Mouse (Mus musculus) MEL (cell line): ENCODE data around the gene Hs1bp3. TPM values are rescaled to one million over a fixed set of nuclear protein-coding genes. Genes with fewer than 3 reads are reported as not detected.

Experiments used
- DNase-seq: peaks from one replicate; pipeline ENCODE4 v3.0.0; 2011; ENCODE audit warnings: low read depth, low spot score
- H3K27ac ChIP-seq: 2 replicates; pipeline ENCODE4 v1.5.1; 2012; ENCODE audit warnings: low read depth, mild to moderate bottlenecking, control low read depth, low read length, moderate library complexity; ENCODE audit not compliant: control insufficient read depth
- H3K27me3 ChIP-seq, 2 experiments: fragments of 150-350 bp in 1 of 2; sonication (generic) in 1 of 2; 2 replicates each; pipeline ENCODE4 v1.6.1; 2012; ENCODE audit warnings: low read length in 2 of 2, mild to moderate bottlenecking in 2 of 2, improper control_type of control experiment in 1 of 2, moderate library complexity in 1 of 2; ENCODE audit not compliant: insufficient read depth in 2 of 2, control insufficient read depth in 1 of 2
- H3K36me3 ChIP-seq, 2 experiments: 2 replicates each; pipeline ENCODE4 v1.6.1; 2012 to 2014; ENCODE audit warnings: low read length in 2 of 2, improper control_type of control experiment in 1 of 2, inconsistent platforms in 1 of 2, mild to moderate bottlenecking in 1 of 2; ENCODE audit not compliant: insufficient read depth in 2 of 2, control insufficient read depth in 1 of 2
- H3K4me1 ChIP-seq, 2 experiments: fragments of 150-350 bp in 1 of 2; sonication (generic) in 1 of 2; 2 replicates each; pipeline ENCODE4 v1.6.1; 2012; ENCODE audit warnings: low read length in 2 of 2, improper control_type of control experiment in 1 of 2, mild to moderate bottlenecking in 1 of 2; ENCODE audit not compliant: insufficient read depth in 2 of 2, control insufficient read depth in 1 of 2
- H3K4me3 ChIP-seq, 2 experiments: fragments of 150-350 bp in 1 of 2; sonication (generic) in 1 of 2; 2 replicates each; pipeline ENCODE4 v1.5.1; 2012; ENCODE audit warnings: low read depth in 2 of 2, low read length in 2 of 2, mild to moderate bottlenecking in 2 of 2, moderate library complexity in 2 of 2, control low read depth in 1 of 2, improper control_type of control experiment in 1 of 2; ENCODE audit not compliant: control insufficient read depth in 1 of 2, insufficient read depth in 1 of 2
- H3K79me2 ChIP-seq: 2 replicates; pipeline ENCODE4 v1.6.1; 2012; ENCODE audit warnings: mild to moderate bottlenecking, low read length, moderate library complexity; ENCODE audit not compliant: control insufficient read depth, poor library complexity, insufficient read depth
- H3K9ac ChIP-seq: 2 replicates; pipeline ENCODE4 v1.6.1; 2012; ENCODE audit warnings: low read depth, mild to moderate bottlenecking, control low read depth, low read length, moderate library complexity; ENCODE audit not compliant: control insufficient read depth, poor library complexity, severe bottlenecking
- H3K9me3 ChIP-seq: fragments of 150-350 bp; sonication (generic); replicated peaks from 2 replicates; pipeline ENCODE4 v1.6.1; 2012; ENCODE audit warnings: mild to moderate bottlenecking, low read length, improper control_type of control experiment, moderate library complexity; ENCODE audit not compliant: insufficient read depth
- CHD1 ChIP-seq: IDR thresholded peaks from 2 replicates; pipeline ENCODE4 v1.6.1; 2012; ENCODE audit warnings: low read depth, mild to moderate bottlenecking, inconsistent platforms, low read length, improper control_type of control experiment
- CTCF ChIP-seq, 3 experiments: IDR thresholded peaks in 2 of 3; conservative IDR thresholded peaks in 1 of 3; 2 replicates each; pipeline ENCODE4 v1.5.1; 2011 to 2012; ENCODE audit warnings: low read length in 3 of 3, low read depth in 2 of 3, mild to moderate bottlenecking in 2 of 3, improper control_type of control experiment in 1 of 3, inconsistent platforms in 1 of 3, mixed read lengths in 1 of 3, moderate library complexity in 1 of 3; ENCODE audit not compliant: control insufficient read depth in 1 of 3, insufficient read depth in 1 of 3, poor library complexity in 1 of 3, severe bottlenecking in 1 of 3
- E2F4 ChIP-seq: IDR thresholded peaks from 2 replicates; pipeline ENCODE4 v1.6.1; 2011; ENCODE audit warnings: low read depth, low read length, improper control_type of control experiment, borderline replicate concordance
- ELF1 ChIP-seq: IDR thresholded peaks from 2 replicates; pipeline ENCODE4 v1.6.1; 2014; ENCODE audit warnings: low read depth, mild to moderate bottlenecking, inconsistent platforms, low read length, improper control_type of control experiment, moderate library complexity
- EP300 ChIP-seq, 2 experiments: IDR thresholded peaks; 2 replicates each; pipeline ENCODE4 v1.6.1; 2011; ENCODE audit warnings: improper control_type of control experiment in 2 of 2, low read length in 2 of 2, low read depth in 1 of 2, mild to moderate bottlenecking in 1 of 2
- ETS1 ChIP-seq: IDR thresholded peaks from 2 replicates; pipeline ENCODE4 v1.6.1; 2012; ENCODE audit warnings: low read depth, mild to moderate bottlenecking, inconsistent platforms, low read length, improper control_type of control experiment, moderate library complexity
- GABPA ChIP-seq: IDR thresholded peaks from 2 replicates; pipeline ENCODE4 v1.6.1; 2012; ENCODE audit warnings: low read depth, mild to moderate bottlenecking, inconsistent platforms, low read length, improper control_type of control experiment, moderate library complexity
- GATA1 ChIP-seq: IDR thresholded peaks from 2 replicates; pipeline ENCODE4 v1.6.1; 2011; ENCODE audit warnings: low read depth, low read length, improper control_type of control experiment
- HCFC1 ChIP-seq: IDR thresholded peaks from 2 replicates; pipeline ENCODE4 v1.6.1; 2012; ENCODE audit warnings: low read depth, mild to moderate bottlenecking, inconsistent platforms, low read length, improper control_type of control experiment, moderate library complexity
- MAFK ChIP-seq: IDR thresholded peaks from 2 replicates; pipeline ENCODE4 v1.6.1; 2011; ENCODE audit warnings: low read depth, mild to moderate bottlenecking, low read length, improper control_type of control experiment, borderline replicate concordance
- MAX ChIP-seq: IDR thresholded peaks from 2 replicates; pipeline ENCODE4 v1.6.1; 2011; ENCODE audit warnings: low read length, improper control_type of control experiment
- MEF2A ChIP-seq: IDR thresholded peaks from 2 replicates; pipeline ENCODE4 v1.6.1; 2014; ENCODE audit warnings: low read depth, mild to moderate bottlenecking, inconsistent platforms, low read length, improper control_type of control experiment; ENCODE audit not compliant: poor library complexity, insufficient replicate concordance, severe bottlenecking; ENCODE audit errors: extremely low read depth
- MXI1 ChIP-seq: IDR thresholded peaks from 2 replicates; pipeline ENCODE4 v1.6.1; 2011; ENCODE audit warnings: mild to moderate bottlenecking, low read depth, low read length, improper control_type of control experiment
- MYC ChIP-seq: IDR thresholded peaks from 2 replicates; pipeline ENCODE4 v1.6.1; 2011; ENCODE audit warnings: low read depth, mild to moderate bottlenecking, low read length, improper control_type of control experiment, moderate library complexity
- NELFE ChIP-seq: IDR thresholded peaks from 2 replicates; pipeline ENCODE4 v1.6.1; 2011; ENCODE audit warnings: low read depth, low read length, improper control_type of control experiment
- NRF1 ChIP-seq: IDR thresholded peaks from 2 replicates; pipeline ENCODE4 v1.6.1; 2014; ENCODE audit warnings: low read depth, mild to moderate bottlenecking, inconsistent platforms, low read length, improper control_type of control experiment, moderate library complexity; ENCODE audit not compliant: poor library complexity, insufficient read depth, severe bottlenecking
- POLR2AphosphoS2 ChIP-seq: IDR thresholded peaks from 2 replicates; pipeline ENCODE4 v1.6.1; 2011; ENCODE audit warnings: low read length, improper control_type of control experiment
- POLR2AphosphoS5 ChIP-seq: IDR thresholded peaks from 2 replicates; pipeline ENCODE4 v1.6.1; 2012; ENCODE audit warnings: low read depth, borderline replicate concordance, mild to moderate bottlenecking, inconsistent platforms, low read length, moderate library complexity, mixed read lengths
- RCOR1 ChIP-seq: IDR thresholded peaks from 2 replicates; pipeline ENCODE4 v1.6.1; 2012; ENCODE audit warnings: low read depth, mild to moderate bottlenecking, inconsistent platforms, low read length, improper control_type of control experiment
- TBP ChIP-seq: IDR thresholded peaks from 2 replicates; pipeline ENCODE4 v1.8.0; 2011; ENCODE audit warnings: low read depth, low read length, improper control_type of control experiment
- TCF12 ChIP-seq: IDR thresholded peaks from 2 replicates; pipeline ENCODE4 v1.6.1; 2014; ENCODE audit warnings: low read depth, mild to moderate bottlenecking, inconsistent platforms, low read length, improper control_type of control experiment, moderate library complexity
- UBTF ChIP-seq: IDR thresholded peaks from 2 replicates; pipeline ENCODE4 v1.6.1; 2012; ENCODE audit warnings: low read depth, mild to moderate bottlenecking, inconsistent platforms, low read length, improper control_type of control experiment, moderate library complexity, borderline replicate concordance; ENCODE audit not compliant: insufficient read depth
- USF1 ChIP-seq: IDR thresholded peaks from 2 replicates; pipeline ENCODE4 v1.6.1; 2014; ENCODE audit warnings: low read depth, mild to moderate bottlenecking, inconsistent platforms, low read length, improper control_type of control experiment, moderate library complexity
- USF2 ChIP-seq, 2 experiments: IDR thresholded peaks; 2 replicates each; pipeline ENCODE4 v1.6.1; 2011 to 2012; ENCODE audit warnings: improper control_type of control experiment in 2 of 2, low read length in 2 of 2, borderline replicate concordance in 1 of 2, inconsistent platforms in 1 of 2, low read depth in 1 of 2, mild to moderate bottlenecking in 1 of 2; ENCODE audit not compliant: insufficient read depth in 1 of 2
- ZMIZ1 ChIP-seq: IDR thresholded peaks from 2 replicates; pipeline ENCODE4 v1.6.1; 2012; ENCODE audit warnings: low read depth, mild to moderate bottlenecking, inconsistent platforms, low read length, improper control_type of control experiment, moderate library complexity
- ZNF384 ChIP-seq: IDR thresholded peaks from 2 replicates; pipeline ENCODE4 v1.6.1; 2012; ENCODE audit warnings: low read depth, mild to moderate bottlenecking, inconsistent platforms, low read length, improper control_type of control experiment
- polyA plus RNA-seq, 2 experiments: library from polyadenylated mRNA; stranded (reverse) in 1 of 2; unstranded in 1 of 2; fragments of >175 nt in 1 of 2; fragments of >200 nt in 1 of 2; gene quantifications; 2 replicates each; pipeline versions ENCODE4 v1.2.1 to v1.2.4; 2012; ENCODE audit warnings: low replicate concordance in 2 of 2, low read depth in 1 of 2; ENCODE audit not compliant: insufficient read length in 2 of 2, insufficient read depth in 1 of 2, missing spikeins in 1 of 2
- total RNA-seq: library from RNA; depleted of rRNA; stranded (reverse); fragments of 300-350 nt; gene quantifications from 2 replicates; pipeline ENCODE4 v1.2.3, GENCODE M21; 2012

Gene Hs1bp3
- total and polyA plus RNA-seq, 3 experiments: 4.7 to 17.4 TPM; not detected in 1

- no peaks in the 10 kb centered on the region for H3K36me3 ChIP-seq
These were observed 24.1 kb upstream of the Hs1bp3 start for GRCm38 (mm10) chr12:8289099-8289498.

GRCm38 (mm10) chr12:8289499-8289898 is 23.7 kb upstream of the Hs1bp3 start:
- TF ChIP-seq POLR2AphosphoS5 (no peak), CTCF (IDR thresholded peaks at IDR 0.05 in 2 of 3, conservative IDR thresholded peaks at IDR 0.05 in 1 of 3; ENCODE audit: control insufficient read depth in 1 of 3, insufficient read depth in 1 of 3, low read depth in 2 of 3, low read length in 3 of 3, poor library complexity in 1 of 3, severe bottlenecking in 1 of 3) (no peak), MAFK (no peak), ZMIZ1 (no peak), CHD1 (no peak), USF1 (no peak), EP300 (IDR thresholded peaks at IDR 0.05; ENCODE audit: low read depth in 1 of 2, low read length in 2 of 2) (no peak), NELFE (no peak), E2F4 (no peak), TCF12 (no peak), NRF1 (no peak), ELF1 (no peak), UBTF (no peak), ZNF384 (no peak), HCFC1 (no peak), MYC (no peak), POLR2AphosphoS2 (no peak)
- TF ChIP-seq, all 39 proteins: peak for 0
- Histone ChIP-seq H3K4me3 (no peak overlapping the region), H3K27ac (no peak overlapping the region), H3K79me2 (no peaks in the 10 kb centered on the region), H3K9ac (no peak overlapping the region), H3K4me1 (no peaks in the 10 kb centered on the region), H3K27me3 (no peaks in the 10 kb centered on the region), H3K36me3 (no peaks in the 10 kb centered on the region), H3K9me3 (no peaks in the 10 kb centered on the region)
- no peak for DNase-seq

More at GRCm38 (mm10) chr12:8289099-8289498, 24.1 kb upstream of the Hs1bp3 start:
- Histone ChIP-seq H3K9ac (no peak overlapping the region), H3K27ac (no peak overlapping the region)
- TF ChIP-seq EP300 (IDR thresholded peaks at IDR 0.05; ENCODE audit: low read depth in 1 of 2, low read length in 2 of 2) (no peak), E2F4 (no peak), GATA1 (no peak), MEF2A (no peak), CTCF (IDR thresholded peaks at IDR 0.05 in 2 of 3, conservative IDR thresholded peaks at IDR 0.05 in 1 of 3; ENCODE audit: control insufficient read depth in 1 of 3, insufficient read depth in 1 of 3, low read depth in 2 of 3, low read length in 3 of 3, poor library complexity in 1 of 3, severe bottlenecking in 1 of 3) (no peak), TBP (no peak), USF2 (IDR thresholded peaks at IDR 0.05; ENCODE audit: borderline replicate concordance in 1 of 2, insufficient read depth in 1 of 2, low read depth in 1 of 2, low read length in 2 of 2) (no peak), ETS1 (no peak), RCOR1 (no peak), MXI1 (no peak), GABPA (no peak), MAX (no peak), ZMIZ1 (no peak), HCFC1 (no peak)
- TF ChIP-seq, all 39 proteins: peak for 0
- no peaks in the 10 kb centered on the region for H3K9me3 ChIP-seq
- no peak overlapping the region for H3K4me3 ChIP-seq
- DNase-seq: no peak
- H3K4me1 ChIP-seq: no peaks in the 10 kb centered on the region
- H3K27me3 ChIP-seq: no peaks in the 10 kb centered on the region
- H3K79me2 ChIP-seq: no peaks in the 10 kb centered on the region
